Mouse (Mus musculus) urinary bladder, postnatal 4 days (tissue): ENCODE measurements at regions not wholly inside any gene's neighbourhood (a gene's known extent, or its start where the extent isn't known, plus 50 kb on each side); places are given as distances from the start of the nearest gene placed in this dataset.
"Not testable (repeated sequence)": the region's sequence is repeated elsewhere in the genome, so short reads cannot be mapped to it uniquely, and the experiment has no call there.

Experiments
- DNase-seq, 2 experiments: peaks; one replicate each; pipeline ENCODE4 v3.0.0; 2021 to 2022; ENCODE audit warnings: low spot score in 2 of 2

- DNase-seq, result not testable (repeated sequence)
These were observed 112.5 kb upstream of the Daam1 start for GRCm38 (mm10) chr12:71718412-71718811.

- DNase-seq, result no peak
These were observed 112.0 kb upstream of the Daam1 start for GRCm38 (mm10) chr12:71718911-71719310.

- DNase-seq, result no peak
These were observed 105.7 kb upstream of the Daam1 start for GRCm38 (mm10) chr12:71725140-71725539.

- peak in 1 of 2 experiments; percentile 59 for DNase-seq
These were observed 105.1 kb upstream of the Daam1 start for GRCm38 (mm10) chr12:71725713-71726336.

GRCm38 (mm10) chr12:71743345-71743744 lies 87.5 kb upstream of the Daam1 start:
- no peak for DNase-seq

GRCm38 (mm10) chr12:71746011-71746410 lies 84.9 kb upstream of the Daam1 start:
- DNase-seq, result peak in 1 of 2 experiments; percentile 45

GRCm38 (mm10) chr12:71747386-71747785 lies 83.5 kb upstream of the Daam1 start:
- DNase-seq, result no peak

- DNase-seq, result peak in 1 of 2 experiments; percentile 59
These were observed 83.0 kb upstream of the Daam1 start for GRCm38 (mm10) chr12:71747831-71748368.

GRCm38 (mm10) chr12:71748731-71749130 lies 82.1 kb upstream of the Daam1 start:
- peak; percentile 65 to 71 for DNase-seq

GRCm38 (mm10) chr12:71749668-71750067 lies 81.2 kb upstream of the Daam1 start:
- peak in 1 of 2 experiments; percentile 23 for DNase-seq

GRCm38 (mm10) chr12:71752741-71753260 lies 78.1 kb upstream of the Daam1 start:
- peak in 1 of 2 experiments; percentile 28 for DNase-seq

- no peak for DNase-seq
These were observed 77.6 kb upstream of the Daam1 start for GRCm38 (mm10) chr12:71753276-71753675.

GRCm38 (mm10) chr12:71763194-71763593 lies 67.7 kb upstream of the Daam1 start:
- no peak for DNase-seq

- DNase-seq, result no peak
These were observed 64.8 kb upstream of the Daam1 start for GRCm38 (mm10) chr12:71766086-71766485.

- no peak for DNase-seq
These were observed 64.2 kb upstream of the Daam1 start for GRCm38 (mm10) chr12:71766636-71767035.

- DNase-seq, result no peak
These were observed 63.0 kb upstream of the Daam1 start for GRCm38 (mm10) chr12:71767896-71768295.

- DNase-seq, result peak; percentile 66 to 85
These were observed 62.4 kb upstream of the Daam1 start for GRCm38 (mm10) chr12:71768471-71768870.

GRCm38 (mm10) chr12:71768890-71769289 lies 62.0 kb upstream of the Daam1 start:
- DNase-seq, result no peak

GRCm38 (mm10) chr12:71769302-71769701 lies 61.6 kb upstream of the Daam1 start:
- no peak for DNase-seq

GRCm38 (mm10) chr12:71773891-71774290 lies 57.0 kb upstream of the Daam1 start:
- no peak for DNase-seq

- no peak for DNase-seq
These were observed 55.8 kb upstream of the Daam1 start for GRCm38 (mm10) chr12:71775126-71775525.

- no peak for DNase-seq
These were observed 52.7 kb upstream of the Daam1 start for GRCm38 (mm10) chr12:71778137-71778536.

- no peak for DNase-seq
These were observed 51.9 kb upstream of the Daam1 start for GRCm38 (mm10) chr12:71778948-71779347.
